Mouse (Mus musculus): Measurements from ENCODE around the gene Cdkn2aip. TPM values are rescaled to one million over a fixed set of nuclear protein-coding genes. Genes with fewer than 3 reads are reported as not detected.
A peak's percentile ranks its signal among the peaks of the same experiment; 100 is the strongest.

The Cdkn2aip gene
- total RNA-seq, 4 experiments from 2014 or later: 14.5 to 16.8 (median 16.2) TPM

DNA sequence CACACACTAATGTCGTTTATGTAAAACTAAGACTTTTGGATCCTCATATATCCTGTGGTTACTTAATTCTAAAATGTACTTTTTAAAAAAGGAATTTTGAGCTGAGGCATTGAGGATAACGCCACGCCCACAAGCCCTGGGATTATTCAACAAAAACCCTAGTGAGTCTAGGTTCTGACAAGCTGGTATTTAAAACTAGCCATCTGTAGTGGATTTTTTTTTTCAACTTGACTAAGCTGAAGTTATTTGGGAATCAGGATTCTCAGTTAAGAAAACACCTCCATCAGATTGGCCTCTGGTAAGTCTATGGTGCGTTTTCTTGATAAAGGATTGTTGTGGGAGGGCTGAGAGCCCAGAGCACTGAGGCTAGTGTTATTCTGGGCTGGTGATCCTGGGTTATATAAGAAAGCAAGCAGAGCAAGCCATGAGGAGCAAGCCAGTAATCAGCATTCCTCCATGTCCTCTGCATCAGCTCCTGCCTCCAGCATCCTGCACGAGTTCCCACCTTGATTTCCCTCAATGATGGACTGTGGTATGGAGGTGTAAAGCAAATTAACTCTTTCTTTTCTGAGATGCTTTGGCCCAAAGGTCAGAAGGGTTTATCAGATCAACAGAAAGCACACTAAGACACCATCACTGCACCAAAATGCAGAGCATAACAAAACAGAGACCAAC, 18.2 kb downstream of the Cdkn2aip start:
- peak in 1 of 2 experiments; percentile 32 for DNase-seq (ENCODE audit: low spot score in 2 of 2)

DNA sequence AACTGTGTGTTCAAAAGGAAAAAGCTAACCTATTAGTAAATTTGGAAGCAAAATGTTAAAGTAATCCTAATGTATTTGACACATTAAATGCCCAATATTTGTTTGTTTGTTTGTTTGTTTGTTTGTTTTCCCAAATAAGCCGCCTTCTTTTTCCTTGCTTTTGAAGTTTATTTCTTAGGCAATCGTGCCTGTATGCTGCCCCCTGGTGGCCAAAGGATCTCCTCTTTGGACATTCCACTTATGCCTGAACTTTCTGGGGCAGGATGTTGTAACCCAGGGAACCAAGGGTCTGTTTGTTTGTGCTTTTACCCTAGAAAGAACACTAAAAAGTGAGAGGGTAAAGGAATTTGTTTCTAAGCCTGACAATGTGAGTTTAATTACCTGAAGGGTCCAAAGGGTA, 20.6 kb downstream of the Cdkn2aip start:
- peak in 1 of 2 experiments; percentile 78 for DNase-seq (ENCODE audit: low spot score in 2 of 2)

DNA sequence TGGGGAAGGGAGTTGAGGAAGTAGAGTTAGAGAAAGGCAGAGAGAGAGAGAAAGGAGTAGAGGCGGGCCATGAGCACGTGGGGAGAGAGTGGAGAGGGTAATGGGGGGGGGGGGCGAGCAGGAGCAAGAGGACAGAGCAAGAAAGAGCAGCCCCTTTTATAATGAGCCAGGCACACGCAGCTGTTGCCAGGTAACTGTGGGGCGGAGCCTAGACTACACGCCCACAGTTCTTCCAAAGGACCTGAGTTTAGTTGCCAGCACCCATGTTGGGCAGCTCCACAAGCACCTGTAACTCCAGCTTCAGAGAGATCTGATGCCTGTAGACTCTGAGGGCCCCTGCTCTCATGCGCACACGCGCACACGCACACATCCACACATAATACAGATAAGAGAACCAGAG, 21.9 kb downstream of the Cdkn2aip start:
- no peak for DNase-seq (ENCODE audit: low spot score in 2 of 2)

DNA sequence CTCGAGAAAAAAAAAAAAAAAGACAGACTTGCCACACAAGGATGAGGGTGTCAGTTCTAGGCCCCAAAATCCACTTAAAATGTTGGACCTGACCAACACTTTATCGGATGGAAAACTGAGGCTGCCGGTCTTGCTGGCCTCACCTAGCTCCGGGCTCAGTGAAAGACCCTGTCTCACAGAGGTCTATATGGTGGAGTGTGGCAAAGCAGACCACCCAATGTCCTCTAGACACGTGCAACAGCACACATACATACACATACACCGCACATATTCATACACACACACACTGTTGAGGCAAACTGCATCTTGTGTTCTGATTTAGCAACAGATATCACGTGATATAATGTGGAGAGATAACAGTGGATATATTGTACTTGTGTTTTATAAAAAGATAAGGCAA, 22.4 kb downstream of the Cdkn2aip start:
- no peak for DNase-seq (ENCODE audit: low spot score in 2 of 2)

DNA sequence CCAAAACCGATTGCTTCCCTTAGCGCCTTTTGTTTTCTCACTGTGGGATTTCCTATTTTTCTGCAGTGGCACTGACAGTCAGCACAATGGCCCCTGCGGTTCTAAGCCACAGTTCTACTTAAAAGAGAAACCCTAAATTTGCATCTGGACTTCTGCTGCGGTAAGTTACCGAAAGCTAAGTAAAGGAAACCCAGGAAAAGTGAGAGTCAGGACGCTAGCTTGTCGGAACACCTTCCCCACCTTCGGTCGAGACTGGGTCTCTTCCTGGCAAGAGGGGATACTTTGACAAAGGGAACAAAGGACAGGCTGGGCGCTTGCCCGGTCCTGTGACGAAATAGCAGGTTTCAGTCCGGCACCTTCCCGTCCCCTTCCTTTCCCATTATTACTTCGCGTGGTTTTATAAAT, 23.1 kb downstream of the Cdkn2aip start:
- no peak for DNase-seq (ENCODE audit: low spot score in 2 of 2)

DNA sequence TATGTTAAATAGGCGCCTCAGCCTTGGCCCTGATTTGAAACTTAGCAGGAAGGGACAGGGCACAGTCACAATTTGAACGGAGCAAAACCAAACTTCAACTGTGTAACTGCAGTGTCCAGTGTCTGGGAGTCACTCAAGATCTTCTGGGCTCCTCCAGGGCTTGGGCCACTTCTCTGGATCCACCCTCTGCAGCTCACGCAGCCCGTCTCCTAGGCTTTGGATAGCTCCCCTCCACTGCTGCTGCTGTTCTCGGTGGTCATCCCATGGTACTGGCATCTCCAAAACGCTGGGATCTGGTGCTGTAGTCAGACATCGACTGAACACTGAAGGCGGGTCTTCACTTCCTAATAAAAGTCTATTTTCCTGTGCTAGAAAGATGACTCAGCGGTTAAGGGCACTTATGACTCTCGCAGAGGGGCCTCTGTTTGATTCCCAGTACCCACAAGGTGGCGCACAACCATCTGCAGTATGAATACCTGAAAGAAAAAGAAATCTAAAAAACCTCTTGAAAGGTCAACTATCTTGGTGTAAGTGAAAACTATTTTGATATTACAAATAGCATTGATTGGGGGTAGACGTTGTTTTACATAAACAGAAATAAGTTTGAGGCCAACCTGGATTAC, 23.9 kb downstream of the Cdkn2aip start:
- no peak for DNase-seq (ENCODE audit: low spot score in 2 of 2)

DNA sequence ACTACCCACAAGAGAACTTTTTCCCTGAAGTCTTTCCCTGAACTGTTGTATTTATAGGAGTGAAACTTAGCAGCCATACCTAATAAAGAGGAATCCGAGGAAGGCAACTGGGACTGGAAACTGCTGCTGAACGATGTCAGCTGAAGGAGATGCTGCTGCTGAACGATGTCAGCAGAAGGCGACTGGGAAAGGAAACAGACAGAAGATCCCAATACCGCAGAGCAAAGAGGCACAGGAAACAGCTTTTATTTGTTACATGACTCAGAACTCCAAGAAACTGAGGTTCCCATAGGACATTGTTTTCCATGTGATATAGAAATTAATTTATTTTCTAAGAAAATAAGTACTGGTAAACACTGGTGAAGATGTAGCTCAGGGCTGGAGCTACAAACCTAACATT, 29.3 kb downstream of the Cdkn2aip start:
- no peak for DNase-seq (ENCODE audit: low spot score in 2 of 2)

DNA sequence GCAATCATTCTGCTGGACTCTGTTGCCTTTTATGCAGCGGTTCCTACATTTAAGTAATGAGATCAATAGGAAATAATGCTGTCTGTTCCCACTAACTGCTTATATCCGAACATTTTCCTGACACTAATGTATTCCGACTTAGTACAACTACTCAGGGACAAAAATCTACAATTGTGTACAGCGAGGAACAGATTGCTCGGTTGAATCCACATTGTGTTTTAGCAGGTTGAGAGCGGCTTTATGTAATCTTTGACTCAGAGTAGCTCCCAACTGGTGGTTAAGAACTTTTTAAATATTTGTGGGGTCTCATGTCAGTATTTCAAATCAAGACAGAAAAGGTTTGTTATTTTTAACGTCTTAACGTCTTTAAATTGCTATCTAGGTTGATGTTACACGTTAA, 29.7 kb downstream of the Cdkn2aip start:
- no peak for DNase-seq (ENCODE audit: low spot score in 2 of 2)

DNA sequence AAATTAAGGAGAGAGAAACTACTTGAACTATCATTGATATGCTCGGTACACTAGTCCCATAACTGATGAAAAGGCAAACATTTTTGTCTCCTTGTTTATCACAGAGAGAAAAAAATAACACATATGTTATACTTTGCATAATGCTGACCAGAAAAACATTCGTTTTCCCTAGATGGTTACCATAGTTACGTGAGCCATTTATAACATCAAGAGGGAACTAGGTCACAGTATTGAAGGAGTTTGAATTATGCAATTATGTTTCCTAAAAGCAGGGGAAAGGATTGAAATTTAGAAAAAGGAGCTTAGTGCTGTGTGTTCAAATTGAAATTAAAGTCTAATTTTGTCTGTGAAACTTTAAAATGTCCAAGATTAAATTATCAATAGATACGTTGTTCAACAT, 33.4 kb downstream of the Cdkn2aip start:
- DNase-seq (ENCODE audit: low spot score in 2 of 2): no peak

DNA sequence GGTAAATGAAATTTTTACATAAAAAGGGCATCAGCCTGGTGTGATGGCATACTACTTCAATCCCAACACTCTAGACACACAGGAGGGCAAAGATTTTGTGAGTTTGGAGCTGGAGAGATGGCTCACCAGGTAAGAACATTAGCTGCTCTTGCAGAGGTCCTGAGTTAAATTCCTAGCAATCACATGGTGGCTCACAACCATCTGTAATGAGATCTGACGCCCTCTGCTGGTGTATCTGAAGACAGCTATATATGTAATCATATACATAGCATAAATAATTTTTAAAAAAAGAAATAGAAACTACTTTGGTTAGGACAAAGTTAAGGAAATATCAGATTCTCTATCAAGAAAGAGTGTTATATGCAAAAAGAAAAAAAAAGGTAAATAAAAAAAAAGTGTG, 34.1 kb downstream of the Cdkn2aip start:
- no peak for DNase-seq (ENCODE audit: low spot score in 2 of 2)

DNA sequence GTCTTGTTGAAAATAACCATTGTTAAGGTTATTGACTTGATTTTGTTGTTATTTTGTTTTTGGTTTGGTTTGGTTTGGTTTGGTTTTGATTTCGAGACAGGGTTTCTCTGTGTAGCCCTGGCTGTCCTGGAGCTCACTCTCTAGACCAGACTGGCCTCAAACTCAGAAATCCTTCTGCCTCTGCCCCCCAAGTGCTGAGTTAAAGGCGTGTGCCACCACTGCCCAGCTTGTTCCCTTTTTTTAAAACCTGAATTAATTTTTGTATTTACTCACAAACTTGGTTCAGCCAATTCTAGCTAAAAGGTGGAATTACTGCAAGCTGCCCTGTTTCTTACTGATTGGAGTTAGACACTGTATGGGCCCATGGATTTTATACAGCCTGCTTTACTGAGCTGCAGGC, 37.1 kb downstream of the Cdkn2aip start:
- no peak for DNase-seq (ENCODE audit: low spot score in 2 of 2)

DNA sequence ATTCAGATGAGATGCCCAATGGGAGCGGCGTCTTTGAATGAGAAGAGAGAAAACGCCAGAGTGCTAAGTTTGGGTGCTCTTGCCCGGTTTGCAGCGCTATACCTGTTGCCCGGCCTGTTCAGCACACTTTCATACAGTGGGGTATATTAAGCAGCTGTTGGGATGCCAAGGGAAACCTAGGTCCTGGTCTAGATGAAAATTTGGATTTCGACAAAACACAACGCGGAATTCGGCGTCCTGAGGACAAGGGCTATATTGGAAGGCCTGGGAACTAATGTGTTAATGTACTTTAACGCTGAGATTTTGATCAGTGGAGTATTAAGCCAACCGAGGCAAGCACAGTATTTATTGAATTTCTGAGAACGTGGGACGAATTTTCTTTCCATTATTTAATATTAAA, 37.5 kb downstream of the Cdkn2aip start:
- DNase-seq (ENCODE audit: low spot score in 2 of 2): no peak

DNA sequence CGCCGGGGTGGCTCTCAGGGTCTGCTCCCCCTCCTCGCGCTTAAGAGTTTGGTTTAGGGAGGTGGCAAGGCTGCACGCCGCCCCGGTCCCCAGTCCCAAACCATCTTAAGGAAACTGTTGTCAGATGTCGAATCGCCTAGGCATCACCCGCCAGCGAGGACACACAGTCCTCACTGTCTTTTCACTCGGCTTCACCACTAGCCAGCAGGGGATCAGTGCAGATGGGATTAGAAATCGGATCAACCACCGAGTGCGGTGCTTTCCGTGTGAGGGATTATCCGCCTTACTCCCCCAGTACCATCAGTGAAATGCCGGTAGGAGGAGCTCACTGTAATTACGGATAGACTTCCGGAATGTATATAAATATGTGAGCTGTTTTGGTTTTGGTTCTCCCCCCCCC, 37.9 kb downstream of the Cdkn2aip start:
- peak in 1 of 2 experiments; percentile 33 for DNase-seq (ENCODE audit: low spot score in 2 of 2)

DNA sequence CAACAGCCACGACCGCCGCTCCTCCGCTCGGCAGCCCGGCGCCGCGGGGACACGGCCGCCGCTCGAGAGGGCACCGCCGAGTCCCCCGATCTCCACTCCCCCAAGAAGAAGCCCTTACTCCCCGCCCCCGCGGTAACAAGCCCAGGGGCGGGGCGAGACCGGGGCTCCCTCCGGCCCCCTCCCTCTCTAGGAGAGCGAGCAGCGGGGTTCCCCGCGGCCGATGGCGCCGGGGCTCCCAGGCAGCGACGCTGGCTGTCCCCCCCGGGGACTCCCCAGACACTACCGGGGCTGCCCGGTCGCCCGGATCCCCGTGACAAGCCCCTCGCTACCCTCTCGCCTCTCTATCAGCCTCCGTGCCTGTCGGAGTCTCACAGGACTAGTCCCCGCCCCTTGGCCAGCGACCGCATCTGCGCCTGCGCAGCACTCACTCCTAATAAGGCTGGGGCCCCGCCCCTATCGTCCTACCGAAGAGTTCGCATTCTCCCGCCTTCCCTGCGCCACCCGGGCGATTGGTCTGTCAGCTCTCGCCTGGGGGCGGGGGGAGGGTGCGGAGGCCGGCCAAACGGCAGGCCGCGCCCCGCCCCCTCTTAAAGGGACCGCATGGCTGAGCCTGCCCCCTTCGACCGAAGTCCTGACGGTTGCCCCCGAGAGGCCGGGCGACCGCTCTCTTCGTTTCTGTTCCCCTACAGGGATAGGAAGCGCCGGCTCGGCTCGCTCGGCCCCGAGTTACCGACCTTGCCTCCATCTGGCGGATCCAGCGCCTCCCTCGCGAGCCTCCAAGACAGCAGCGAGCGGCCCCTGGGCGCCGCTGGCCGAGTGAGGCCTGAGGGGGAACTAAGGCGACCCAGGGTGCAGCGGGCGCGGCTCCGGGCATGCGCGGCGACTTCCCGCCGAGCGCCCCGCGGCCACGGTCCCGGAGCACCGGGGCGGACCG, 38.7 kb downstream of the Cdkn2aip start, which contains the start of gene Ing2:
Gene Ing2, minus strand, starts transcription at position 780 of the 934 bp plus-strand sequence.
- DNase-seq (ENCODE audit: low spot score in 2 of 2): peak; percentile 100

DNA sequence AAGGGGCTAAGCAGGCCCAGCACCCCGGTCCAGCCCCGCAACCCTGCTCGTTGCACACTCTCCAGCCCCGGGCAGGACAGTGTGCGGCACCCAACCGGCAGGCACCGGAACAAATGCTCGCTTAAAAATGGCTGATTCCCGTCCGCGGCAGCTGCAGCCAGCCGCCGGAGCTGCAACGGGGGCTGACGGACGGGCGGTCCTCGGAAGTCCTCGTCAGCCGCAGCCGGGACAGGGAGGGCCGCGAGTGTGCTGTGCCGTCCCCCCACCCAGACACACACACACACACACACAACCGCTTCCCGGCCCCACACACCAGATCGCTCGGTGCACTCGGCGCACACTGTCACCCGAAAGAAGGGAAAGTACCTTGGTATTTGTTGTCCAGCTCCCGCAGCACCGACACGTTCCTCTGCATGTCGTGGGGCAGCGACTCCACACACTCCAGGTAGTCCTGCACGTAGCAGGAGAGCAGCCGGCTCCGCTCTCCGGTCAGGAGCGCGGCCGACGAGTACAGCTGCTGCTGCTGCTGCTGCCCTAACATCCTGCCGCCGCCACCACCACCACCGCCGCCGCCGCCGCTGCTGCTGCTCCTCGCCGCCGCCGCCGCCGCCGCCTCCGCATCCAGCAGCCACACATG, 39.5 kb downstream of the Cdkn2aip start:
- no peak for DNase-seq (ENCODE audit: low spot score in 2 of 2)

DNA sequence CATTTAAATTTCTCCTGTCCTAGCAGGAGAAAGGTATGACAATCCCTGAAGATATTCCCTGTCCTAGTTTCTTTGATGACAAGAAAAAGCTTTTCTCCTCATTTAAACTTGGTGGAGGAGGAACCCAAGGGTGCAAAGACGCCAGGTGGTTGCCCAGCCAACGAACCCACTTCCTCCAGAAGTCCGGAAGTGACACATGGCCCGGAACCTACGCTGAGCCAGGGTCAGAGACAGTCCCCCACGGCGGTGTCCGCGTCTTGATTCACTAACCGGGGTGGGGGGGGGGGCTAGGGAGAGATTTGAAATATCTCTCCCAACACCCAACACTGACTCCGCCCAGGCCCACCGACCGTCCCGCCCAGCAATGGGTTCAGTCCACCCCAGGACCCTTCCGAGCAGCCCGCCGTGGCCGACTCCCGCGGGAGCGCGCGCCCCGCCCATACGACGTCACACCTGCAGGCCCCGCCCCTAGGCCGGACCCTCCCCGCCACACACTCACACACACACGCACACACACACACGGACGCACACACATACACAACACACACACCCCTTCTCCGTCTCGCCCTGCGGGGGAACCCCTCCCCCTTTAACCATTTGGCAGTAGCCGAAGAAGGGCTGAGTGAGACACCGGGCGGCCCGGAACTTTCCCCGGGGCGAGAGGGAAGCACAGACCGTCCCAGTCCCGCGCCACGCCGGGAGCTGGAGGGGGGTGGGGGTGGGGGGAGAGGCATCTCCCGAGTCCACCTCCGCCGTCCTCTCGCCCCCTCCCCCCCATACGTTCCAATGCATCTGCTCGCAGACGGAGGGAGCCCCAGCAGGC, 40.2 kb downstream of the Cdkn2aip start:
- peak; percentile 78 to 81 for DNase-seq (ENCODE audit: low spot score in 2 of 2)

DNA sequence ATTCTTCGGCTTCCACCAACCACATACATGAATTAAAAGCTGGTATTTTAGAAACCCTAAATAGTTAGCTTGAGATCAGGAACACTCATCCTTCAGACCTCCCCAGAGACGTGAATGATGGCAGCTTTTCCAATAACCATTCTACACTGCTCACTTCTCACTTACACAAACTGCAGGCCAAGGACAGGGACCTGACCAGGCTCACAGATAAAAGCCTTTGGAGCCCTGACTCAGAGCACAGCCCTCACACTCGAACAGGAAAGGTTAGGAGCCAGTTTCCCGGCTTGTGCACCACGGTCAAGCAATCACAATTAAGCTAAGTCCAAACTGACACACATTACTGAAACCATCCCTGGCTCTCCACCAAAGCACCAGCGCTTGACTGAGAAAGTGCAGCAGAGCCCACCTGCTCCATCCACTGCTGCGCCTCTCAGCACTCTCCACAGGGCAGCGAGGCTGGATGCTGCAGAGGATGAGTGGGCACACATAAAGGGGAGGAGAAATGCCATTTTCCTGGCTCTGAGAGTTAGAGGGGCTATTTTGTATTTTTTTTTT, 49.4 kb downstream of the Cdkn2aip start:
- no peak for DNase-seq (ENCODE audit: low spot score in 2 of 2)

DNA sequence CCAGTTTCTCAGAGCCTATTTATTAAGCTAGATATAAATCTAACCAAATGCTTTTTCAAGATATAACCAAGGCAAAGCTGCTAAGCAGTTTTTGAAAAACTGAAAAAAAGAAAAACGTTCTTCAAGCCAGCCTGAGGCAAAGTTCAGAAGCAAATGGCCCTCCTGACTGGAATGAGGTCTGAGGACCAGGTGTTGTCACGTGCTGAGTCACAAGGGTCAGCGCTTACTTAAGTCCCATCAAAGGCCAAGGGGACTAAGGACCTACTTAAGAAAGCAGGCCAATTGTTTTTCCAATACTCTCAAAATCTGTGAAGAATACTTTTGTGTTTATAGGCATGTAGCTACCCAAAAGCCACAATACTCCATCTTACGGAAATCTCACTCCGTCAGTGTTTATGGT, 50.5 kb downstream of the Cdkn2aip start:
- DNase-seq (ENCODE audit: low spot score in 2 of 2): no peak

DNA sequence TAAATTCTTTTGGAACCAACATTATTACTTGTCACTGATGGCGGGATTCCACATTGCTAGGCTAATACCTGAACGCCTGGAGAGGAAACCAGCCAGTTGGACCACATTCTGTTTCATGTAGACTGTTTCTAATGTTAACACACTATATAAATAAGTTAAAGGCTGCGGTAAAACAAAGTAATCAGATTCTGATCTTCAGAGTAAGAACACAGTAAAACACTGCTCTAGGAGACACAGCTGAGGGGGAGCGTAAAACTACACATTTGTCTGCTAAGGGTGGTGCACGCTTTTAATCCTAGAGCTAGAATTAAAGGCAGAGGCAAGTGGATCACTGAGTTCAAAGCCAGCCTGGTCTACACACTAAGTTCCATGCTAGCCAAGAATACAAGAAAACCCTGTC, 51.0 kb downstream of the Cdkn2aip start:
- DNase-seq (ENCODE audit: low spot score in 2 of 2): no peak

DNA sequence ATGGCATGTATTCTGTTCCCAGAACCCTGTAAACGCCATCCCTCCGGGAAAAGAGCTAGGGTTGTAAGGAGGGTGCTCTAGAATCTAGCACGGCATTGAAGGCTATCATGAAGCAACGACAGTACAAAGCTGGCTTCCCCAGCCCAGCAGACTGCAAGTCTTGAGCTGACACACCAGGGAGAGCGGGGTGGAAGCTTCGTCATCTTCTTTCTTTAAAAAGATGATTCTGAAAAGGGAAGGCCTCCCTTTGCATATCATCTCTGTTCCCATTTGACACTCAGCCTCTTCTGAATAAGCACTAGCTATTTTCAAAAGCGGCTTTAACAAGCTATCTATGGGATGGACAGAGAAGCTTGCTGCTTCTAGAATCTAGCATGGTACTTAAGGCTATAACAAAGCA, 53.3 kb downstream of the Cdkn2aip start:
- DNase-seq (ENCODE audit: low spot score in 2 of 2): no peak

All from layer of hippocampus, adult 8-10 months (tissue).